Mouse (Mus musculus): Measurements from ENCODE around the gene Stxbp6.
A peak's percentile ranks its signal among the peaks of the same experiment; 100 is the strongest.

Gene Stxbp6

GRCm38 (mm10) chr12:44992847-44993246, 81.7 kb downstream of the Stxbp6 start:
- DNase-seq, result no peak

GRCm38 (mm10) chr12:44990379-44990778, 84.1 kb downstream of the Stxbp6 start:
- DNase-seq, result no peak

GRCm38 (mm10) chr12:44989011-44989410, 85.5 kb downstream of the Stxbp6 start:
- peak; percentile 21 to 37 for DNase-seq

- DNase-seq, result no peak
Observed at GRCm38 (mm10) chr12:44987762-44988161, 86.7 kb downstream of the Stxbp6 start.

GRCm38 (mm10) chr12:44979316-44979848, 95.1 kb downstream of the Stxbp6 start:
- no peak for DNase-seq

- DNase-seq, result no peak
Observed at GRCm38 (mm10) chr12:44975266-44975665, 99.2 kb downstream of the Stxbp6 start.

GRCm38 (mm10) chr12:44971477-44971876, 103.0 kb downstream of the Stxbp6 start:
- no peak for DNase-seq

GRCm38 (mm10) chr12:44967448-44967847, 107.1 kb downstream of the Stxbp6 start:
- no peak for DNase-seq

GRCm38 (mm10) chr12:44957474-44957873, 117.0 kb downstream of the Stxbp6 start:
- DNase-seq, result no peak

- DNase-seq, result peak in 1 of 2 experiments; percentile 8
Observed at GRCm38 (mm10) chr12:44953121-44953520, 121.4 kb downstream of the Stxbp6 start.

GRCm38 (mm10) chr12:44952072-44952471, 122.4 kb downstream of the Stxbp6 start:
- DNase-seq, result no peak

- DNase-seq, result no peak
Observed at GRCm38 (mm10) chr12:44950559-44950958, 124.0 kb downstream of the Stxbp6 start.

GRCm38 (mm10) chr12:44947823-44948222, 126.7 kb downstream of the Stxbp6 start:
- no peak for DNase-seq

GRCm38 (mm10) chr12:44940325-44940724, 134.2 kb downstream of the Stxbp6 start:
- DNase-seq, result no peak

GRCm38 (mm10) chr12:44939106-44939505, 135.4 kb downstream of the Stxbp6 start:
- no peak for DNase-seq

GRCm38 (mm10) chr12:44932954-44933353, 141.6 kb downstream of the Stxbp6 start:
- DNase-seq, result no peak

- no peak for DNase-seq
Observed at GRCm38 (mm10) chr12:44931716-44932115, 142.8 kb downstream of the Stxbp6 start.

- DNase-seq, result no peak
Observed at GRCm38 (mm10) chr12:44928456-44928855, 146.1 kb downstream of the Stxbp6 start.

- DNase-seq, result no peak
Observed at GRCm38 (mm10) chr12:44925901-44926300, 148.6 kb downstream of the Stxbp6 start.

GRCm38 (mm10) chr12:44923273-44923672, 151.2 kb downstream of the Stxbp6 start:
- peak; percentile 14 to 16 for DNase-seq

GRCm38 (mm10) chr12:44922241-44922640, 152.3 kb downstream of the Stxbp6 start:
- DNase-seq, result no peak

- no peak for DNase-seq
Observed at GRCm38 (mm10) chr12:44919613-44920012, 154.9 kb downstream of the Stxbp6 start.

- DNase-seq, result no peak
Observed at GRCm38 (mm10) chr12:44918929-44919328, 155.6 kb downstream of the Stxbp6 start.

- DNase-seq, result no peak
Observed at GRCm38 (mm10) chr12:44913854-44914253, 160.7 kb downstream of the Stxbp6 start.

- DNase-seq, result no peak
Observed at GRCm38 (mm10) chr12:44908028-44908702, 166.3 kb downstream of the Stxbp6 start.

Measured in kidney, adult 8-10 months (tissue).